Mouse (Mus musculus) liver (tissue): ENCODE results near the gene Paqr5.

ENCODE experiments used
- DNase-seq: peaks from one replicate; pipeline ENCODE4 v3.0.0-alpha.2; 2020; ENCODE audit warnings: mixed read lengths

Gene Paqr5

DNA sequence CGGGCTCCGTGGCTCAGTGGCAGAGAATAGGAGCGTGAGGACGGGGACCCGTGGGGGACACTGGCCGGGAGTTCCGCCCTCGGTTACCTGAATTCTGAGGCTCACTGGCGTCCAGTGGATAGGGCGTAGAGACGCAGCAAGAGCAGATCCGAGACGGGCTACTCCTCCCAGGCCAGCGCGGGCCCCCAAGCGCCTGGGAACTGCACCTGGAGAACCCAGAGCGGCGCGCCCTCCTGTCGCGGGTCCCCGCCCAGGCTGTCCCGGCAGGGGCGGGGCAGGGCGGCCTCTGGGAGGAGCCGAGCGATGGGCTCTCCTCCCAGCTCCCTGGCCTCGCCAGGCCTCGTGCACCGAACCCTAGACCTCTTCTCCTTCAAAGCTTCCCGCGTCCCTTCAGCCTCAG is at the start of gene Paqr5:
Gene Paqr5, minus strand, starts transcription at position 257 of the 400 bp plus-strand sequence.
- DNase-seq: peak; percentile 69

DNA sequence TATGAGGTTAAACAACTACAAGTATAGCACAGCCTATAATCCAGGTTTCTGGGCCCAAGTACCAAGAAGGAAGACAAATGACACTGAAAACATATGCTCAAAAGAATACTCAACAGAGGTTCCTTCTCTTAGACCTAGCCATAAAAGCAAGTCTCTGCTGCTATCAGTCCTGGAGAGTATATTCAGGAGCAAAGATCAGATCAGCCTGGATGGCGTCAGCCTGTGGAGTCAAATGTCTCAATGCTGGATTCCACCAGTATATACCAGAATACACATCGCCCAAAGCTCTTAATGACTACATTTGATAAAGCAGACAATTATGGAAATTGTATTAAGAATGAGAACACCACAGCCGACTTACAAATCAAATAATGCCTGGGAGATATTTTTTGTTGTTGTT is 35.6 kb upstream of the Paqr5 start:
- no peak for DNase-seq

DNA sequence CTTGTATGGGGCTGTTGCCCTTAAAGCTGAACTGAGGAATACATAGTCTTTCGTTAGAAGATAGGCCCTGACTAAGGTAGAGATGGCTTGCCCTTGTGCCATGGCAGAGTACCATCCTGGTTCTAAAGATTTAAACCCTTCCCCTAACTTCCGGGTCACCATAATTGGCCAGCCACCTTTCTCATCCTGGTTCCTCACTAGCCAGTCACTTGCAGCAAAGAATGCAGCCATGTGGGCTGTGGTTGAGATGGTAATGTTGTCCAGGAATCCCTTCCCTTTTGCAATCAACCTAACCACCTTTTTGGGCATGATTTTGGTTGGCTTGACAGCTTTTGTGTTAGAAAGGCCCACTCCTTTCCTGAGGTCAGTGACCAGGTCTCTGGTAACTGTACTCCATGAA is 33.8 kb upstream of the Paqr5 start:
- DNase-seq: no peak

DNA sequence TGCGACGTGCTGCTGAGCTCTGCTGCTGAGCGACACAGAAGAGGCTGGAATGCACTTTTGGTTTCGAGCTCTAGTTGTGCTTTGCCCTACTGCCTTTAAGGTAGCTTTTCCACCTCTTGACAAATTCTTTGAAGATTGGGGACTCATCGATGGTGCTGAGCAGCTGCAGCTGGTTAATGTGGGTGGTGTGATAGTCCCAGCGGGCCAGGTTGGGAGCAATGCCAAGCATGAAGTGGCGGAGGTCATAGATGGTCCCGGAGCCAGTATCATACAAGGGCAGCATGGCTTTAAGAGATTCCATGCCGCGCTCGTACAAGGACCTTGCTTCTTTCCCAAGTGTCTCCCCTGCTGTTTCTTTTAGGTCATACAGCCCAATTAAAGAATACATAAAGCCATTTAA is 33.3 kb upstream of the Paqr5 start:
- DNase-seq: no peak

DNA sequence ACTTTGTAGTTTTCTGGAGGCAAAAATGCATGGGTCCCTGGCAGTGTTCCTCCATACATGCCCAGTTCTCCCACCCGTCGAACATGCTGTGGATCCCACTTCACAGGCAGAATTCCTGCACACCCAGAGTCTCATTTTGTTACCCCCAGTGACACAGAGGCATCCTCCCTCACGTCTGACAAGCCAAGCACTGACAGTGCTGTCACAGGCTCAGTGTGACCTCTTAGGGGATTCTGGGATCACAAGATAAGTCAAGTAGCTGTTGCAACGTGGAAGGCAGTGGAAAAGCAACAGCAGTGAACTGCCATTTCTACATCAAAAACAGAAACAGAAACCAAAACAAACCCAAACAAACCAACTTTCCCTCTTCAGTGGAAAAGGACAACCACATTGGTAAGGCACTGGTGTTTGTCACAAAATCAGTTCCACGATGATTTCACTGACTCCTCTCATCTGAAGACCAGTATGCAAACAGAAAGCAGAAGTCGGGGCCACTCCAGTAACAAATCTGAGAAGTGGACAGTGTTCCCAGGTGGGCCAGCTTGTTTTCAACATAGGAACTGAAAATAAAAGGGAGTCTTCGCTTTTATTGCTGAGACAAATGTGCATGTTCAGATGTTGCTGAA is 31.3 kb upstream of the Paqr5 start:
- no peak for DNase-seq

DNA sequence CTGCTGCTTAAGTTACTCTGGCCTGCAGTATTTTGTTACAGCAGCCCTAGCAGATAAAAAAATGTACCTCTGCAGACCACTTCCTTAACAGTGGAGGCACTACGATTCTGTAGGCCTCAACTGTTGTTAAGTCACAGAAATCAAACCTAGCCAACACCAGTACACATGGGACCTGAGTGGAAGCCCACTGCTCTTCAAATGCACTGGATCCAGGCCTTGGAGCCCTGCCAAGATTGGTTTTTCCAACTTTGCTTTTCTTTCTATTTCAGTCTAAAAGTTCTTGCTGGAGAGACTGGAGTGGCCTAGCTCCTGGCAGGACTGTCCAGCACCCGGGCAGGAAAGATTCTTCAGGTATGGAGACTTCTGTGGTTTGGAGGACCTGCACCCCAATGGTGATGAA is 29.6 kb upstream of the Paqr5 start:
- no peak for DNase-seq

DNA sequence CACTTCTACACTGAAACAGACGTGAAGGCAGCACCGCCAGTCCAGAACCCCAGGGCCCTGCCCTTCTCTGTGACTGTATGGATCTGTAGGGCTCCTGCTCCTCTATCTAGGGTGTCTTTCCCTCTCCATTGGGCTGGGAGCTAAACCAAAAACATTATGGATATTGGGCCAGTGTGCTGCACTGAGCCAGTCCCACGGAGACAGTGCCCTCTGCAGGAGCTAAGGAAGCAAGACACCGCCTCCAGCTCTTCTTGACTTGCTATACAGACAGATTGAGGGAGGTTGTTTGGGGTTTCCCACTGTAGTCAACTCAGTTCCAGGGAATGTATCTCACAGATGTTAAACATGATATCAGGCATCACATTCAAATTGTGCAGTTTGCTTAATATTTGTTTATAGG is 24.1 kb upstream of the Paqr5 start:
- DNase-seq: no peak

DNA sequence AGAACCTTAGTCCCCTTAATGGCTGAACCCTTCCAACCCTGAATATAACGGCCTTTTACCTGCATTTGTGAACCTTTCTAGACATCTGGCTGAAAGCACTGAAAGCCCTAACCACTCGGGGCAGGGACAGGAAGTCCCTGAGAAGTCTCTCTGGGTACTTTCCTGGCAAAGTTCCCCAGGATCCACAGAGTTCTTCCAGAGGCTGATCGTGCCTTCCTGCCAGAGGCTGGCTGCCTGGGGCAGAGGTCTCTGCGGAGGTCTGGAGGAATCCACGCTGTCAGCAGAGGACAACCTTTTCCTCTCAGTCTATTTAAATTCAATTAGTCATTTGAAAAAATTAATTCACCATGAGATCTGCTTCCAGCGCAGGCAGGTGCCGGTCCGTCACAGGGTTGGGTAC is 22.5 kb upstream of the Paqr5 start:
- no peak for DNase-seq

DNA sequence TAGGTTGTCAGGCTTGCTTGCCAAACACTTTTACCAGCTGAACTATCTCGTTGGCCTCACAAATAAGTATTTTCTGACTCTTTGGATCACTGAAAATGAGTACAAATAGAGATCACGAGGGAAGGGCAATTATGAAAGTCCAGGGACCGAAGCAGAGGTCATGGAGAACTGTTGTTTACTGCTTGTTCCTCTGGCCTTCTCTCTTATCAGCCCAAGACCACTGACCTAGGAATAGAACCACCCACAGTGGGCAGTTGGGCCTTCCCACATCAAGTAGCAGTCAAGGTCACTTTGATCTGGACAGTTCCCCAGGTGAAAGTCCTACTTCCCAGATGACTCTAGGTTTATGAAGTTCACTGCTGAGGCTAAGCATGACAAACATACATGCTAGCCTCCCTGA is 15.5 kb upstream of the Paqr5 start:
- DNase-seq: no peak

DNA sequence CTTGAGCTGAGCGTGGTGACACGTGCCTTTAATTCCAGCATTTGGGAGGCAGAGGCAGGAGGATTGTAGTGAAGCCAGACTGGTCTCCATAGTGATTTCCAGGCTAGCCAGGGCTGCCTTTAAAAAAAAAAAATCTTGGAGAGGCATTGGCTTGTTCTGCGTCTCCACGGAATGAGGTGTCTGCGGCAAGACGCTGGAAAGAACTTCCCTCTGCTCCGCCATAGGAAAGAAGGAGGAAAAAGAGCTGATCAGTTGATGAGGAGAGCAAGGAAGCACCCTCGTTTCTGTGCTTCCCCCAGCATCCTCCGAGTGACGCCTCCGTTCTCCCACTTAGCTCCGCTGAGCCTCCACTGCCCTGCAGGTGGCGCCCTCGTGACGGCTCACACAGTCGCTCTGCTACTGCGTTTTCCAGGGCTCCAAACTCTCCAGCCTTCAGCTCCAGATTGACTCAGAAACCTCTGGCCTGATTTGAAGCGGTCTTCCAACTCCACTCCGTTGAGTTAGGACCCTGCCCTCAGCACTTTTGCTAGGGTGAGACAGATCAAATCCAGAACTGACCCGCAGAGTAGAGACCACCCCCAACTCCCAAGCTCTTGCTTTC is 13.5 kb upstream of the Paqr5 start:
- peak; percentile 82 for DNase-seq

DNA sequence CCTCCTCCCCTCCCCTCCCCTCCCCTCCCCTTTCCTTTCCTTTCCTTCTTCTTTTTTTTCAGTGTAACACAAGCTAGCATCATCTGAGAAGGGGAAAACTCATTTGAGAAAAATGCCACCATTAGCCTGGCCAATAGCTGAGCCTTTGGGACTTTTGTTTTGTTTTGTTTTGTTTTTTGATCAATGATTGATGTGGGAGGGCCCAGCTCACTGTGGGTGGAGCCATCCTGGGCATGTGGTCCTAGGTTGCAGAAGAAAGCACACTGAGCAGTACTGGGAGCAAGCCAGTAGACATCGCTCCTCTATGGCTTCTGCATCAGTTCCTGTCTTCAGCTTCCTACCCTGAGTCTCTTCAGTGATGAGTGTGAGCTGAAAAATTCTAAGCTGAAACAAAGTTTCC is 9.2 kb upstream of the Paqr5 start:
- no peak for DNase-seq

DNA sequence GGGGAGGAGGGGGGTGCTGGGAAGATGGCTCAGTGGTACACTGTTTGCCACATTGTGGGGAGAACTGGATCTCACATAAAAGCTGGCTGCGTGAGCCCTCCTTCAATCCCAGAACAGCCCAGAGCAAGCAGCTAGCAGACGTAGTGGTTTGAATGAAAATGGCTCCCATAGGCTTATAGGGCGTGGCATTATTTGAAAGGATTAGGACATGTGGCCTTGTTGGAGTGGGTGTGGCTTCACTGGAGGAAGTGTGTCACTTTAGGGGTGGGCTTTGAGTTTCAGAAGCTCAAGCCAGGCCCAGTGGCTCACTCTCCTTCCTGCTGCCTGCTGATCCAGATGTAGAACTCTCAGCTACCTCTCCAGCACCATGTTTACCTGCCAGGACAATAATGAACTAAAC is 5.5 kb upstream of the Paqr5 start:
- DNase-seq: no peak

DNA sequence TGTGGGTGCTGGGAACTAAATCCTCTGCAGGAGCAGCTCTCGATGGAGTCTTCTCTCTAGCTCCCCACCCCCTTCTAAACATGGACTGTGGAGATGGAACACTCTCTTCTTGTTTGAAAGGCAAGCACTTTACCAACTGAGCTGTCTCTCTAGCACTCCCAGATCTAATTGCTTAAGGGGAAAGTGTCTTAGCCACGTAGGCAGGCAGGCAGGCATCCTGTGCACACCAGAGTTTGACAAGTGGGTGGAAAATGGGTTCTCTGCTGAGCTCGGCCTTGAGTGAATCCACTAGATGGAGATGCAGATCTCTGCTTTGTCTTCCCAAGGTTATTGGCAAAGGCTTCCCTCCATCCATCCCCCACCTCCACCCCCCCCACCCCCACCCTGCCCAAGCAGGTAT is 1.4 kb upstream of the Paqr5 start:
- DNase-seq: no peak

DNA sequence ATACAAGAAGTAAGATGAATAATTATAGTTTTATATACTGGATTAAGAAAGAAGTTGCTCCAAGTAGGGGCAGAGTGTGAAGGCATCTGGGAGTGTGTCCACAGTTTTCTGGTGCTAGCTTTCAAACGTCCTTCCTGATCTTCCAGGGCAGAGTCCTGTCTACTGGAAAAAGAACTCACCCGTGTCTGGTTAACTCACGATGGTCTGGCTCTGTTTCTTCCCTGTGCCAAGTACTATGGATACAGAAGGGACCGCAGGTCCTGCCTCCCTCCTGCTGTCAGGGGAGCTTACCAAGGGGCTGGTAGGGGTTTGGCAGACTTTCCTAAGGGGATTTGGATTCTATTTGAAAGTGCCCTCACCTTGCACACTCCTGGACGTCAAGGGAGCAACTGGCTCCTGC is 1.6 kb downstream of the Paqr5 start:
- DNase-seq: no peak

DNA sequence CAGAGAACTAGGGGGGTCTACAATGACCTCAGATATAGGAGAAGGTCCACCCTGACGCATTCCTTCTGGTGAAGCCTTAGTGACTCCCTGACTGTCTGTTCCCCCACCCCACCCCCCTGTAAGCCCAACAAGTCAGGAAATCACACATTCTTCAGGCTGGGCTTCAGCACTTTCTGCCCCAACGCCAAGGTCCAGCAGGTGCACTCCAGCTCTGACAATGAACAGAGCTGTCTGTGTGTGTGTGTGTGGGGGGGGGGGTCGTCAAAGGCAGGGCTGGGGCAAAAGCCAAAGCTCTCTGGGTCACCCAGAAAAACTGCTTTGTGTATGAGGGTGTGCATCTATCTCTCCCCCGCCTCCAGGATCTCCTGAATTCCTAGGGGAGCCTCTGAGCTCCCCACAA is 2.8 kb downstream of the Paqr5 start:
- no peak for DNase-seq

DNA sequence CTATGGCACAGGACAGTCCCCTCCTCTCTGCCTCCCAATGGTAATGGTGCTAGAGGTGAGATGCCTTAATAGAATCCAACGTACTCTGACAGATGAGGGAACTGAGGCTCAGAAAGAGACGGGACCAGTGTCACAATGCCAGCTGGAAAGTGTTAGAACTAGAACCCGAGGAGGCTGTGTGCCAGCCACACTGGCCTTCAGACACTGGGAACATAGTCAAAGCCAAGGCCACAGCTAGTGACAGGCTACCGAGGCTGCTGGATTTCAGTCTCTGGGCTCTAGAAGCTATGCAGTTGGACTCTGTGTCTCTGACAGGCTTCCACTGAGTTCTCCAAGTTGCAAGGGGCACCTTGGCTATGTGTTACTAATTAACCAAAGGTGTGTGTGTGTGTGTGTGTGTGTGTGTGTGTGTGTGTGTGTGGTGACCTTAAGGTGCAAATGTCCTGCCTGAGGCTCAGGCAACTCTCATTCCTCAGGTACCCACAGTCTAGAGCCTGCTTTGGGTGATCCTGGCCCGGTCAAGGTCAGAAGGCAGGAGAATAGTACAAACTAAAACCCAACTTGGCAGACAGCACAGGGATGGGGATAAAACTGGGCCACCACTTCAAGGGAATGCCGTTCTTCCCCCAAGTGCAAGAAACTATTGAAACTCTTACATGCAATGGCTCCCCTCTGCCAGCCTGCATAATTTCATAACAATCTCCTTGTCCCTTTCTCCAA is 3.5 kb downstream of the Paqr5 start:
- no peak for DNase-seq

DNA sequence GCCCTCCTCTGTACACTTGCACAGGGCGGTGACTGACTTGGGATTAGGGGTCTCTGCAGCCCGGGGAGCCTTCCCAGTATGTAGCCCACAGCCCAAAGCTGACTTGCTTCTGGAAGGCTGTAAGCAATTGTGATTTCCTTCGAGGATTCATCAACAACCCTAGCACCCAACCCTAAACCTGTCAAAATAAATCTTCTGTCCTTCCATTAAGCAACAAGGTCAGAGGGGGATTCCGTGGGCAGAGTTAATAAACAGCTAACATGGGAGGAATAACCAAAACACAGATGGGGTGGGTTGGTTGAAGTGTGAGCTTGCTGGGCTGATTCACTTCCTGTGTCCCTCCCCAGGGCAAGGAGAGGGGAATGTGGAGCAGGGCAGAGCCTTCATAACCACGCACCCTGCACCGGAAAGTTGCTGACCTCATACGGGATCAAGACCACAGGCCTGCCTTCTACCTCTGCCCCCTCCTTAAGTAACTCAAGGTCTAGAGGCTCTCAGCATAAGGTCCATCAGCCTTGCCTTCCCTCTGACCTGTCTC is 5.0 kb downstream of the Paqr5 start:
- no peak for DNase-seq

DNA sequence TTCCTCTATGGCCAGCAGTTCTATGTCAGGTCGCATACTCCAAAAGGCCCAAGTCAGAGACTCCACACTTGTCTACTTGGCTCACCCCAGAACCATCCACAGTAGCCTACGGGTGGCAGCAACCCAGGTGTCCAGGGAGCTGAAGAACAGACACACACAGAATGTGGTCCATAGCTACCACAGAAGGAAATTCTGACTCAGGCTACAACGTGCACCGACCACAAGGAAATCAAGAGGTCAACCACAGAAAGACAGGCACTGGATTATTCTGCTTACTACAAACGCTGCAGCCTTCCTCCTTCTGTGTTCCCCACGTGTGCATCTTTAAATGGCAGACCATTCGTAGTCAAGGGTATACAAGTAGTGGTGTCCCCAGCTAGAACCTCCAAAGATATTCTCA is 6.4 kb downstream of the Paqr5 start:
- no peak for DNase-seq

DNA sequence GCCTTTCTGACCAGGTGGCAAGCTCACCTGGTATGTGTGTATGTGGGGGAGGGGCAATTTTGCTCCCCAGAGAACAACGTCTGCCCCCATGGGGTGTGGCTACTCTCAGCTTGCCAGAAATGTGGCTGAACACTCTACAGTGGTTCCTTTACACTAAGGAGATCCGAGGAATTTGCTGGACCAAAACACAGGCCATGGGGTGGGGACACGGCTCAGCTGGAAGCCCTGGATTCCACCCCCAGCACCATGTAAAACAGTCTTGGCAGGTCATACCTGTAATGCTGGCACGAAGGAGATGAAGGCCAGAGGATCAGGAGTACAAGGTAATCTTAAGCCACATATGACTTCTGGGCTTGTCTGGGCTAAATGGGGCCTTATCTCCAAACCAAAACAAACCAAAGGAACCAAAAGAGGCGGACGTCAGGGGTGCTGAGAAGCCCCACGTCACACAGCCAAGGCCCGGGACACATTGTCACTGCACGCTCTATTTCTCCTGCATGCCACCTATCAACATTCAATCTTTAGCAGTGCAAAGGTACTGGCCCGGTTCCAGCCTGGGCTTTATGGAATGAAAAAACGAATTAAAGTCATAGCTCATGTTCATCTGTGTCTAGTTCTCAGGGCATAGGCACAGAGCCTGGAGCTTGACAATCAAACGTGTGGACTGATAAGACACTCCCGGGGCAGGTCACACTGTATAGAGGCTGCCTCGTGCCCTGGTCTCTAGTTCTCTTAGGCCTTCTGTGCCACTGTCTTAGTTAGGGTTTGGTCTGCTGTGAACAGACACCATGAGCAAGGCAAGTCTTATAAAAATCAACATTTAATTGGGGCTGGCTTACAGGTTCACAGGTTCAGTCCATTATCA is 8.2 kb downstream of the Paqr5 start:
- no peak for DNase-seq

DNA sequence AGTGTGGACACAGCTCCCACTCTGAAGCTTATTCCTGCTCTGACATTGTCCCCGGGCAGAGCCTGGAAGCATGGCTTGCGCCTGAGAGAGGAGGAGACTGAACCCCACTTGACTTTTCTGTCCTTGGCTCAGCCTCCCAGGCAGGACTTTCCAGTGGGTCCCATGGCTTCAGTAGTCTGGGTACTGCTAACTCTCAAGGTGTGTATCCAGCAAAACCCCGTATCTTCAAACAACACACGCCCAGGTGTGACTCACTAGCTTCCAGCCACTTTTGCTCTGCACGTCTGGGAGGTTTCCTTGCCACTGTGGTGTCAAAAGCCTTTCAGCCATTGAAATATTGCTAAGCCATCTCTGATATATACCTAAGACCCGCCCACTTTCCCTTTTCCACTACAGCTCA is 9.3 kb downstream of the Paqr5 start:
- DNase-seq: no peak

DNA sequence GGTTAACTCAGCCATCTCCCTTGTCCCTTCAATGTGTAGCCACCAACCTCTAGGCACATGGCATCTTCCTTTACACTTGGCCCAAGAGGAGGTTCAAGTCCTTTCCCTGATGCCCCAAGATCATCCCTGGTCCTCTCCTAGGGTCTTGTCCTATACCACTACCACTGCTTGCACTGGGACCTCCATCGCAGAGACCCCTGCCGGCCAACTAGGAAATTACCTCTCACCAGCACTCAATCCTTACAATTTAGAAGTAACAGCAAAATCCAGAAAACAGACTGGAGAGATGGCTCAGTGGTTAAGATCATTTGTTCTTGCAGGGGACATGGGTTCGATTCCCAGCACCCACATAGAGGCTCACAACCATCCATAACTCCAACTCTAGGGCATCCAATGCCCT is 11.2 kb downstream of the Paqr5 start:
- DNase-seq: no peak

DNA sequence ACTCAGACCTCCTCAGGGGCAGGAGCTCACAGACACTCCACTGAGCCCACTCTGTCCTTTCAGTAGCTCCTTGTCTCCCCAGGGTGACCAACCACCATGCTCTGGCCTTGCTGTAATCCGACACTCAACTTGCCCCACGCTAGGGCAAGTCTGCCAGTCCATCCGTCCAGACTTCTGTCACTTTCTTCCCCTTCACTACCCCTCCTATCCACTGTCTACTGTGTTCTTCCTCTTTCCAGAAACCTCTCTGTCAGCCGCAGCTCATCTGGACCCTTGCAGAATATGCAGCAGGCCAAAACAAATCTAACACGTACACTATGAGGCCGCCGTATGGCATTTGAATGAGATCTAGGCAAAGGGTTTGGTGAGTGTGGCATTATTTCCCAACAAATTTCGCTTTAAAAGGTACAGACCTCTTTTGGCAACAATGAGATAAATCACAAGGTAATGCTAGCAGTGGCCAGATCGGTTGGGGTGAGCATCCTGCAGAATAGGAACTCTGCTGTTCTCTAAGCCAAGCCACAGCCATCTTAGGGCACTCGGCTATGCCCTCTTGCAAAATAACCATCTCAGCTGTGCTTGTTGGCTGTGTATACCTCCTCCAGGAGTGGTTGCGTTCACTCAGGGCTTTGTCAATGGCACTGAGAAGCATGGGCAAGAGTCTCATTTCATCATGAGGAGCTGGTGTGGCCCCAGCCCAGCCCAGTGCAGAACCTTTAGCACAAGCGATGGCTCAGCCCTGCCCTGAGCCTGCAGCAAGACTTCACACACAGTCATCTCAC is 13.1 kb downstream of the Paqr5 start:
- DNase-seq: no peak

DNA sequence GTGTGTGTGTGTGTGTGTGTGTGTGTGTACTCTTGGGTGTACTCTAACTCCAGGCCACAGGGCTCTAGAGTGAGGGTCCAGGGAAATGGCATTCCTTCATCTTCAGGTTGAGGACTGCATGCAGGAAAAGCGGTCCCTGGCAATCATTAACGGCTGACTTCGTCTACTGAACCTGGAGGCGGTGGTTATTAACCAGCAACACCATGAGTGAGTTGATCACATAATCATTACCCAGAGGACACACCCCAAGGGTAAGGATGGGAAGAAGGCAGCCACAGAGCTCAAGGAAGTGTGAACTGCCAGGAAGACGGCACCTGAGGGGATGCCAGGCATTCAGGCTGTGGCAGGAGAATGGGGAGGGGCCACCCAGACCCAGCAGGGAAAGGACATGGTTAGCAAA is 18.3 kb downstream of the Paqr5 start:
- DNase-seq: no peak
